Mouse (Mus musculus) ES-Bruce4 (cell line): ENCODE data around the gene Adam8. TPM values are rescaled to one million over a fixed set of nuclear protein-coding genes. Genes with fewer than 3 reads are reported as not detected.

Source experiments
- H3K27ac ChIP-seq: 2 replicates; pipeline ENCODE4 v1.5.1; 2012; ENCODE audit warnings: low read length, inconsistent platforms; ENCODE audit not compliant: insufficient read depth
- H3K27me3 ChIP-seq: 2 replicates; pipeline ENCODE4 v1.6.1; 2012; ENCODE audit warnings: mild to moderate bottlenecking, low read length, inconsistent platforms; ENCODE audit not compliant: control insufficient read depth, poor library complexity, insufficient read depth, severe bottlenecking
- H3K36me3 ChIP-seq: 2 replicates; pipeline ENCODE4 v1.6.1; 2012; ENCODE audit warnings: inconsistent platforms, mild to moderate bottlenecking, low read length, moderate library complexity; ENCODE audit not compliant: control insufficient read depth, poor library complexity, insufficient read depth, severe bottlenecking
- H3K4me1 ChIP-seq: one replicate; pipeline ENCODE4 v1.8.1; 2011; ENCODE audit warnings: low read length; ENCODE audit not compliant: control insufficient read depth, insufficient read depth
- H3K4me3 ChIP-seq: 2 replicates; pipeline ENCODE4 v1.5.1; 2011; ENCODE audit warnings: low read depth, mild to moderate bottlenecking, low read length
- H3K9ac ChIP-seq: 2 replicates; pipeline ENCODE4 v1.6.1; 2012; ENCODE audit warnings: low read depth, mild to moderate bottlenecking, inconsistent platforms; ENCODE audit not compliant: poor library complexity, severe bottlenecking
- H3K9me3 ChIP-seq: replicated peaks from 2 replicates; pipeline ENCODE4 v1.6.1; 2012; ENCODE audit warnings: mild to moderate bottlenecking, low read length, inconsistent platforms; ENCODE audit not compliant: control insufficient read depth, poor library complexity, insufficient read depth, severe bottlenecking
- CTCF ChIP-seq: IDR thresholded peaks from one replicate; pipeline ENCODE4 v1.8.1; 2011; ENCODE audit warnings: low read depth, low read length
- EP300 ChIP-seq: IDR thresholded peaks from 2 replicates; pipeline ENCODE4 v1.6.1; 2011; ENCODE audit warnings: low read depth, low read length; ENCODE audit not compliant: insufficient read depth
- POLR2A ChIP-seq: IDR thresholded peaks from one replicate; pipeline ENCODE4 v1.8.1; 2011; ENCODE audit warnings: low read length; ENCODE audit not compliant: insufficient read depth
- polyA plus RNA-seq: library from polyadenylated mRNA; stranded (reverse); fragments of >200 nt; gene quantifications from 2 replicates; pipeline ENCODE4 v1.2.4, GENCODE M21; 2011; ENCODE audit warnings: low read depth; ENCODE audit not compliant: missing spikeins, insufficient read depth, insufficient read length

The Adam8 gene
- polyA plus RNA-seq, 1 experiment: 9.2 TPM

- Histone ChIP-seq H3K9me3 (no peaks in the 10 kb centered on the region), H3K27me3 (no peaks in the 10 kb centered on the region), H3K9ac (no peak overlapping the region), H3K4me1 (peaks cover 21% of the 10 kb centered on the region), H3K36me3 (no peaks in the 10 kb centered on the region), H3K4me3 (no peak overlapping the region), H3K27ac (peak overlapping the region; percentile 3)
- TF ChIP-seq CTCF: no peak
- no peak for TF ChIP-seq POLR2A
- TF ChIP-seq EP300: no peak
Measured at GRCm38 (mm10) chr7:139974307-139974706, 18.1 kb downstream of the Adam8 start.

DNA sequence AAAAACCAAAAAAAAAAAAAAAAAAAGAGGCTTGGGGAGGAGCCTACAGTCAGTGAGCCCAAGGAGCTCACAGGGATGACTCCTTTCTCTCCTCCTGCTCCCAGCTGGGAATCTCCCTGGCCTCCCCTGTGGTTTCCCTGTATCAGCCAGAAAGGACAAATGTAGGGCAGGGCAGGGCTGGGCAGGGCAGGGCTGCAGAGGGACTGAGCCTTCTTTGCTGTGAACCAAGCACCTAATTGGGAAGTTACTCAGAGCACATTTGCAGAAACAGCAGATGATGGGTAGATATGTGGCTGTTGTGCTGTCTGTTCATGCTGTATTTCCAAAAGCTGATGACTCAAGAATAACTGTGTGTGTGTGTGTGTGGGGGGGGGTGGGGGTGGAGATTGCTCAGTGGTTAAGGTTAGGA, 19.4 kb downstream of the Adam8 start:
- Histone ChIP-seq H3K9me3 (no peaks in the 10 kb centered on the region), H3K9ac (no peak overlapping the region), H3K27ac (no peak overlapping the region), H3K27me3 (no peaks in the 10 kb centered on the region), H3K36me3 (no peaks in the 10 kb centered on the region), H3K4me1 (peaks cover 20% of the 10 kb centered on the region), H3K4me3 (no peak overlapping the region)
- no peak for TF ChIP-seq CTCF
- TF ChIP-seq EP300: 0 out of 2 replicates have a peak, but pooled peaks have one; percentile 43

- no peak overlapping the region for H3K27ac ChIP-seq
- H3K4me1 ChIP-seq: peaks cover 19% of the 10 kb centered on the region
- H3K4me3 ChIP-seq: no peak overlapping the region
- no peaks in the 10 kb centered on the region for H3K9me3 ChIP-seq
- TF ChIP-seq POLR2A: no peak
- no peak for TF ChIP-seq CTCF
- no peak for TF ChIP-seq EP300
- H3K36me3 ChIP-seq: no peaks in the 10 kb centered on the region
- no peak overlapping the region for H3K9ac ChIP-seq
- no peaks in the 10 kb centered on the region for H3K27me3 ChIP-seq
Measured at GRCm38 (mm10) chr7:139971436-139971835, 20.9 kb downstream of the Adam8 start.

DNA sequence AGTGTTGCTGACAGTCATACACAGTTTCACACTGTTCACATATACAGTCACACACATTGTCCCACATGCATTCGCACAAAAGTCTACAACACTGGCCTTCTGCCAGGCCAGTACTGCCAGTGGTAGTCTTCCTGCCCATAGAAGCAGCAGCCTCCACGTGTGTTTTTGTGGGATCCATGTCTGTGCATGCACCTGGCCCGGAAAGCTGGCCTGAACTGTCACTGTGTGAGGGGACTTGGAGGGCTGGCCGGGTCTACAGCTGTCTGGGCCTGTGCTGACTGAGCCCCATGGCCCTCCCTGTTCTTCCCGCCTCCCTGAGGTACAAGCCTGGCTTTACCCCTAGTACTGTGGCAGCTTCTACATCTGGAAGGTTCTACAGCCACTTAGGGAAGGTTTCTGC, 21.4 kb downstream of the Adam8 start:
- Histone ChIP-seq H3K27ac (no peak overlapping the region), H3K4me1 (peaks cover 15% of the 10 kb centered on the region), H3K9ac (no peak overlapping the region), H3K27me3 (no peaks in the 10 kb centered on the region), H3K36me3 (no peaks in the 10 kb centered on the region), H3K9me3 (no peaks in the 10 kb centered on the region), H3K4me3 (no peak overlapping the region)
- TF ChIP-seq CTCF (no peak), POLR2A (no peak), EP300 (no peak)

- Histone ChIP-seq H3K4me1 (peaks cover 12% of the 10 kb centered on the region), H3K27me3 (no peaks in the 10 kb centered on the region), H3K36me3 (no peaks in the 10 kb centered on the region), H3K9ac (no peak overlapping the region), H3K27ac (peak overlapping the region; percentile 12; the same call in 1 of the 2 replicates), H3K9me3 (no peaks in the 10 kb centered on the region), H3K4me3 (no peak overlapping the region)
- TF ChIP-seq CTCF (no peak), POLR2A (no peak), EP300 (no peak)
Measured at GRCm38 (mm10) chr7:139970216-139970919, 22.0 kb downstream of the Adam8 start.

DNA sequence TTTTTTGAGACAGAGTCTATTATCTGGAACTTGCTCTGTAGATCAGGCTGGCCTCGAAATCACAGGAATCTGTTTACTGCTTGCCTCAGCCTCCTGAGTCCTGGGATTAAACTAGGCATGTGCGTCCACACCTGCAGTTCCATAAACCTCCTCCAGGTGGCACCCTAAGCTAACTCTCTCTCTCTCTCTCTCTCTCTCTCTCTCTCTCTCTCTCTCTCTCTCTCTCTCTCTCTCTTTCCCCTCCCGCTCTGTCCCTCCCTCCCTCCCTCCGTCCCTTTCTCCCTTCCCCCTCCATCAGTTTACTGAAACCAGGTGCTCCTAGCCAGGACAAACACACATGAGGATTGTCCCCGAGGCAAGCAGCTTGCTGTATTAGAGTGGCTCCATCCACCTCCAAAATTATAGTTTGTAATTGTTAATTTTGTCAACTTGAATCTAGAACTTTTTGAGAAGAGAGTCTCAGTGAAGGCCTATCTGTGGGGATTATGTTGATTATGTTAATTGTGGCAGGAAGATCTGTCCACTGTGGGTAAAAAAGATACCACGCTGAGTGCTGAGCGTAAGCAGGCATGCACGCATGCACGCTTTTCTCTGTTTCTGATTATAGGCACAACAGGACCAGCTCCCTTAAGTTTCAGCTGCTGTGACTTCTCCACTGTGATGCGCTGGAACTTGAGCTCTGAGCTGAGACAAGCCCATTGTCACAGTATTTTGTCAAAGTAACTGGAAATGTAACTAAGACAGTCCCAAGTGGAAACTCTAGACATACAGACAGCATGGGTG, 22.8 kb downstream of the Adam8 start:
- Histone ChIP-seq H3K4me3 (no peak overlapping the region), H3K4me1 (peaks cover 8% of the 10 kb centered on the region), H3K9ac (no peak overlapping the region), H3K9me3 (no peaks in the 10 kb centered on the region), H3K27me3 (no peaks in the 10 kb centered on the region), H3K36me3 (no peaks in the 10 kb centered on the region), H3K27ac (no peak overlapping the region)
- TF ChIP-seq EP300: no peak
- TF ChIP-seq CTCF: peak; percentile 69
